Mouse (Mus musculus) CD4-positive helper T cell, adult 2 months (primary cell): ENCODE results near the gene Hist1h1t.
"Not testable (repeated sequence)": the region's sequence is repeated elsewhere in the genome, so short reads cannot be mapped to it uniquely, and the experiment has no call there.

Experiments used
- DNase-seq: peaks from one replicate; pipeline ENCODE4 v3.0.0-alpha.2; 2012; ENCODE audit warnings: low read depth, missing footprints, low spot score

Gene Hist1h1t

DNA sequence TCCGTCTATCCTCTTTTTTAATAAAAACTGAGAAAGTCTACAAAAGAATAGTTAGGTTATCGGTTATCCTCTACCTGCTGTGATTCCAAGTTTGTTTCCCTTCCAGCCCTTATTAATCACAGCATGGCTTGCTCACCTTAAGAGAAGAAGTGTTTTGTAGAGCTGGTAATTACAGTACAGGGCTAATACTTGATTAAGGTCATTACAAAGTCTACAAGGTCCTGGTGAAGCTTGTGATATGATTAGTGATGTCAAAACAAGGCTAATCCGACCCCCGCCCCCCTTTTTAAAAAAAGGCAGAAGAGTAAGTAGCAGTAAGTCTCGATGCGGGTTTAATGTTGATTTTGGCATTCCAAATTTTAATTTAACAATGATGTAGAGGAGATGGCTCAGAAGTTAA is 3.4 kb downstream of the Hist1h1t start:
- DNase-seq: no peak

DNA sequence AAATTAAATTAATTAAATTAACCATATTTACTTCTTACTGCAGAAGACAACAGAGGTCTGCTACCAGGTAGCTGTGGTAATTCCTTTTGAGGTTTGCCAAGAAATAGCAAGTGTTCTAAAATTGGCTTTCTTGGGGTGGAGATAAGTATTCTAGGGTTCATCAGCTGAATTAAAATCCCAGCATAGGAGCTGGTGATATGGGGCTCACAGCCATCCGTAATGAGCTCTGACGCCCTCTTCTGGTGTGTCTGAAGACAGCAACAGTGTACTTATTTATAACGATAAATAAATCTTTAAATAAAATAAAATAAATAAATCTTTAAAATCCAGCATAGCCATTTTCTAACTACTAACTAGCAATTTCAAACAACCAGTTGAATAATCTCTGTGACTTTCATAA is 4.2 kb downstream of the Hist1h1t start:
- no peak for DNase-seq

DNA sequence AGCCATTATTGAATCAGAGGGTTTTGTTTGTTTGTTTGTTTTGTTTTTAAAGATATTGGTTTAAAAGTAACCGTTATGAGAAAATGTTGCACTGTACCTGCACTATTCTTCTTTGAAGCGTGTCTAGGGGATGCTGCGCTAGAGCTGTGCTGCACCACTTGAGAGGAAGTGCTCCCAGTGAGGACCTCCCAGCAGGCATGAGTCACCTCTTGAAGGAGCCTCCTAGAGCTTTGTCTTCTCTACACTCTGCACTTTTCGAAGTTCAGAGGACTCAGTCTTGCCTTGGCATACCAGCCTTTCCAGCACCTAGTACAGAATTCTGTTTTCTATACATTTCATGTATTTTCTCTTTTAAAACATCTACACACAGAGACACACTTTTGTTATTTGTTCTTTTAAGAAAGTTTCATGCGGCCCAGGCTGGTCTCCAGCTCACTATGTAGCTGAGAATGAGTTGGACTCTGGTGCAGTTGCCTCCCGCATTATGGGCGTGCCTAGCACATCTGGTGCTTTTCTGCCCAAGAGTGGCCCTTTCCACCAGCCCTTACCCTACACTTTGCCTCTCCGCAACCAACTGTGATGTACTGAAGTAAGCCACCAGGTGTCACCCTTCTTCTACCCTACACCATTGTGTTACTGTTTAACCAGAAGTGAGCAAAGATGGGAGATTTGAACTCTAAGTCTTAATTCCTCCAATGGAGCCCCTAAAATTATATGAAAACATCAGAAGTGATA is 5.3 kb downstream of the Hist1h1t start:
- DNase-seq: peak; percentile 83

DNA sequence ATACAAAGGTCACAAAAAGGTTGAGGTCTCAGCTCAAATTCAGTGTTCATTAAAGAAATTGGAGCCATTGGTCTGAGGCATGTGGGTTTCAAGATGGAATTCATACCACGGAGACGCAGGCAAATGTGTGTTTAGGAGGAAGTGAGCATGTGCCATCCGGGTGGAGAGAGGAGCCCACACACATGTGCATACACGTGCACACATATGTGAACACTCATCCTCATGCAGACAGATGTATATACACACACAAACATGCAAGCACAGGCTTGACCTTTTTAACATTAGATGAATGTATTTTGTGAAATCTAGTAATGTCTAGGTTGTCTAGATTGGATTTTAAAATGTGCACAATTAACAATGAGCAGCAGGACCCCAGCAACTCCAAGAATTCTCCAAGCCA is 6.6 kb downstream of the Hist1h1t start:
- DNase-seq: no peak

DNA sequence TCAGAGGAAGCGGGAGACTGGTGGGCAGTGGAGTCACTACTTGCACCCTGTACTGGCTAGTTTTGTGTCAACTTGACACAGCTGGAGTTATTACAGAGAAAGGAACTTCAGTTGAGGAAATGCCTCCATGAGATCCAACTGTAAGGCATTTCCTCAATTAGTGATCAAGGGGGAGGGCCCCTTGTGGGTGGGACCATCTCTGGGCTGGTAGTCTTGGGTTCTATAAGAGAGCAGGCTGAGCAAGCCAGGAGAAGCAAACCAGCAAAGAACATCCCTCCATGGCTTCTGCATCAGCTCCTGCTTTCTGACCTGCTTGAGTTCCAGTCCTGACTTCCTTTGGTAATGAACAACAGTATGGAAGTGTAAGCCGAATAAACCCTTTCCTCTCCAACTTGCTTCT is 7.2 kb downstream of the Hist1h1t start:
- DNase-seq: not testable (repeated sequence)

DNA sequence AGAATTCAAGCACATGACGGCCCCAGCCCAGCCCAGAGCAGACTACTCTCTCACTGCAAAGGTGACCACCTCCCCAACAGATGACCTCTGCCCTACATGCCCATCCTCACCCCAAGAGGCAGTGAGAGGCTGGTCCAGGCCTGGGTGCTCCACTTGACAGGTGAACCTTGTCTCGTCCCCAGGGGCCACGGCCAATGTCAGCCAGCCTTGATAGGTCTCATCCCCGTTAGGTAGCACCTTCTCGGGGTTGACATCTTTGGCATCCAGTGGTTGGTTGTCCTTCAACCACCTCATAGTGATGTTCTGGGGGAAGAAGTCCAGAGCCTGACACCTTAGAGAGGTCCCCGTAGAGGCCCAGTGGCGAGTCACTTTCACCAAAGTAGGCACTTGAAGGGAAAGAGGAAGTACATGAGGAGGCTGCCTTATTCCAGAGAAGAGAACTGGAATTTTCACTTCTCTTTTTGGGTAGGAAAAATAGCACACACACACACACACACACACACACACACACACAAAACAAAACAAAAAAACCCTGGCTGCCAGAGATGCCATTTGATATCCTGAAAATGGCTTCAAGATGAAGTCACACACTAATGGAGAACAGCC is 10.2 kb downstream of the Hist1h1t start:
- DNase-seq: no peak

DNA sequence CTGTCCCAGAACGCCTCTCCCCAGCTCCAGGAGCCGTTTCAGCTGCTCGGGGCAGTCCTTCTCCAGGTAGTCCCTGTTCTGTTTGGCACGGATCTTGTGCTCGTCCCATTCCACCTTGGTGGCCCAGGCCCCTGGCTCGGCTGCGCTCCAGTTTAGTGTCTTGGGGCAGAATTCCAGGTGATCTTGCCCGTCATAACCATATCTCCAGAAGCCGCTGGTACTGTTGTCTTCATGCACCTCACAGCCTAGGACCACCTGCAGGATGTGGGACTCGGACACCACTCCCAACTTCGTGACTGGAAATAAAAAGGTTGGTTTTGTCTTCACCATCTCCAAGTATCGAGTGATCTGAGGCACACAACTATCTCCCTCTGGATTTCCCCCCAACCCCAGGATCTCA is 11.2 kb downstream of the Hist1h1t start:
- DNase-seq: no peak

DNA sequence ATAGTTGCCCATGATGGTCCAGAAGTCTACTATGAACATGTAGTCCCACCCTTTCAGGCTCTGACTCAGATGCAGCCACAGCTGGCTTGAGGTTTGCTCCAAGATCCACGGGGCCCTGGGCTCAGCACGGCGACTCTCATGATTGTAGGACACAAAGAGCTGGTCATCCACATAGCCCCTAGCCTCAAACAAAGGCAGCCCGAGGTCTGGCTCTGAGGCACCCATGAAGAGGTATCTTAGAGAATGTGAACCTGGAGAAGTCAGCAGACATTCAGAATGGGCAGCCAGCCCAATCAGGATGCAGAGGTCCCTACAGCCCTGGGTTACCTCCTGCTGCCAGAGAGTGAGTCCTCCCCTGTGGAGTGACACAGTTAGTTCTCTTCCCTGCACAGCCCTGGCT is 12.4 kb downstream of the Hist1h1t start:
- no peak for DNase-seq

DNA sequence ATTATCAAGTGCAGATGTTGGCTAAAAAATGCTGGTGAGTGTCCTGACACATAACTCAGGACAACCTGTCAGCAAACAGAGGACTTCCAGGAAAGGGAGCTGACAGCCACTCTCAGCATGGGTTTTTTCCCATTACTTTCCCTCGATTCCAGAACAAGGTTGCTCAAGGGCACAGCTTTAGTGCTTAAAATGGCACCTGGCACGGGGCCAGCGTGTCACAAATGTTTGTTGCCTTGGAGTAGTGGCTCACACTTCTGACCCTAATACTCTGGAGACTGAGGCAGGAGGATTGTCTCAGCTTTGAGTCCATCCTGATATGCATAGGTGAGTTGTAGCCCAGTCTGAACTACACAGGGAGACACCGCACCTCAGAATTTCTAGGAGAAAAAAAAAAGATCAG is 13.0 kb downstream of the Hist1h1t start:
- no peak for DNase-seq

DNA sequence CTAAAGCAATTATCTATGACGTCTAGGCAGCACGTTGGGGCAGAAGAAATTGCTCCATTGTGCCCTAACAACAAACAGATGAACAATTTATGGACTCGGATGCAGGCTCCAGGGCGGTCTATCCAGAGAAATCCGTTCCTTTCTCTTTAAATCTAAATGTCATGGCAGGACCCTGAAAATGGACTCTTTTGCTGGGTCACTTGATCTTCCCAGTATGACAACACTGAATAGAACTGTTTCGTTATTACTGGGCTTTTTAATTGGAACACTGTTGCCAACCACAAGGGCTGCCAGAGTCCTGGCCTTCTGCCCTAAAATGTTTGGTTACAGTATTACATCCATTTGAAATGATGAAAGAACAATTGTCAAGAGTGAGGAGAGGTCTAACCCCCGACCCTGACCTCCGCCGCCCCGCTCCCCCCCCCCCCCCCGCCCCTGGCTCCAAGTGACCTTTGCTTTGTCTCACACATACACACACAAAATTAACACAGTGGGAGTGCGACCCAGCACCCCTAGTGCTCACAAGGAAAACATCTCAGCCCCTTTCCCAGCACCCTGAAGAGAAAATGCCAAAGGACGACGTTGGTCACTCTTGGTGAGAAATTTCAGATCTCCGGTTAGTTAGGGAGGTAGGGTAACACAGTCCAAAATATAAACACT is 14.2 kb downstream of the Hist1h1t start:
- DNase-seq: no peak

DNA sequence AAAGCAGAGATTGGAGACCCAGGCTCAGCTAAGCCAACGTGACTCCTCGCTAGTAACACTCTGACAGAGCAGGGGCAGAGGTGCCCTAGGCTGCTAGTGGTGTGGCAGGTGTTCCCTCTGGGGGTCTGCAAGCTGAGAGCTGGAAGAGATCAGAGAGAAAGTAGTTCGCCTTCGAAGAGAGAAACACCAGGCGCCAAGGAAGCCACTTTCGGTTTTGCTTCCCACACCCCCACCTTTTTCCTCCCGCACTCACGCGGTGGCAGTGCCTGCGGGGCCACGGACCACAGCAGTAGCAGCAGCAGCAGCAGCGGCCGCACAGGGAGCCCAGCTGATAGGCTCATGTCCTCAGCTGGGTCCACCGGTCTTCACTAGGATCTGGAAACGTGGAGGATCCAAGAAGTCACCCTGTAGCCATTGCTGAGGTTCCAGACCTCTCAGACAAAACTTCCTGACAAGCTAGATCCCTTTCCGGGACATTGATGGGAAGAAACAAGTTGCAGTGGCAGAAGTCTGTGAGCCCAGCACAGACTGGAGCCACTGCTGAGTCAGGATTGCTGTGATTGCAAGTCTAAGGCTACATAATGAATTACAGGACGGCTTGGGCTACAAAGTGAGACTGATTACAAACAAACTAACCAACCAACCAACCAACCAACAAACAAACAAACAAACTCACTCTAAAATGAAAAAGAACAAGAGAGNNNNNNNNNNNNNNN is 14.9 kb downstream of the Hist1h1t start, which contains the start of gene Hfe:
Gene Hfe (minus strand): TSS at position 481 of the 716 bp plus-strand sequence.
- DNase-seq: peak; percentile 83

DNA sequence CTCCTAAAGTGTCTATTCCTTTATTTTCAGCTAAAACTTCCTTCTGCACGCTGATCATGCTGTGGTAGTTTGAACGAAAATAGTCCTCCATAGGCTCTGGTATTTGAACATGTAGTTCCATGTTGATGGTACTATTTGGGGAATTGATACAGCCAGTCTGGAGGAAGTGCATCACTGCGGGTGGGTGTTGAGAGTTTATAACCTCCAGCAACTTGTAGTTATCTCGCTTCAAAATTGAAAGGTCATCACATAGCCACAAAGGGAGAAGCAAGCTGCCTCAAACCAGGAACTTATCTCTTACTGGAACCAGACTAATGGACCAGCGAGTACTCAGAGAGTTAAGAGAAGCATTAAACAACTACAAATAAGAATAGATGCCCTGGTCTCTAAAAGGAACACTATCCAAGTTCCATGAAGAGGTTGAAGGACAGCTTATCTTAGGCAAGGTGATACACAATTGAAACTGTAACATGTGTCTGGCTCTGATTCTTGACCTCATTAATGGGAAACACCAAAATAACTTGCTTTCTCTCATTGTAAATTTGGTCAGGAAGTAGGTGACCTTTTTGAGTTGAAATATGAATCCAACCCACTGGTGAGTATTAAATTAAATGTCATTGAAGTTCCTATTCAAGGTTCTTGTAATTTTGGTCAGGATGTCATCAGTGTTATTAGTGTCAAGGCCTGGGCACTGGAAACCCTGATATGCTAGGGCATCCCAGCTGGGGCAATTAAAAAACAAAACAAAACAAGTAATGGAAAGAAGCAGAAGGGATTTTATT is 20.8 kb downstream of the Hist1h1t start:
- DNase-seq: no peak

DNA sequence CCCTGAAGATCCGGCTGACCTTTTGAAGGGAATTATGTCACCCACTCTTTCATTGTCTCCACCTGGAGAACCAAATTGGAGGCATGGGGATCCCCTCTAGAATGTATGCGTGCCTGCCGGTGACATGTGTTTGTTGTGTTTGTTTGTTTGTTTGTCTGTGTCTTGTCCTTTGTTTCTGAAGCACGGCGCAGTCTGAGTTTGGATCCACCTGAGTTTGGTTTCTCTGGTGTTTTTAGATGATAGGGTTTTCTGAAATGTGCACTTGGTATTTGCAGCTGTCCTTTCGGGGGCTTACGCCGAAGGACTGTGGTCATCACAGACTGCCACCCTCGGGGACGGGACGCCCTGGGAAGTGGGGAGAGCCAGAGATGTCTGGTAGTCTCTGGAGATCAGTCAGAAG is 21.6 kb downstream of the Hist1h1t start:
- no peak for DNase-seq

DNA sequence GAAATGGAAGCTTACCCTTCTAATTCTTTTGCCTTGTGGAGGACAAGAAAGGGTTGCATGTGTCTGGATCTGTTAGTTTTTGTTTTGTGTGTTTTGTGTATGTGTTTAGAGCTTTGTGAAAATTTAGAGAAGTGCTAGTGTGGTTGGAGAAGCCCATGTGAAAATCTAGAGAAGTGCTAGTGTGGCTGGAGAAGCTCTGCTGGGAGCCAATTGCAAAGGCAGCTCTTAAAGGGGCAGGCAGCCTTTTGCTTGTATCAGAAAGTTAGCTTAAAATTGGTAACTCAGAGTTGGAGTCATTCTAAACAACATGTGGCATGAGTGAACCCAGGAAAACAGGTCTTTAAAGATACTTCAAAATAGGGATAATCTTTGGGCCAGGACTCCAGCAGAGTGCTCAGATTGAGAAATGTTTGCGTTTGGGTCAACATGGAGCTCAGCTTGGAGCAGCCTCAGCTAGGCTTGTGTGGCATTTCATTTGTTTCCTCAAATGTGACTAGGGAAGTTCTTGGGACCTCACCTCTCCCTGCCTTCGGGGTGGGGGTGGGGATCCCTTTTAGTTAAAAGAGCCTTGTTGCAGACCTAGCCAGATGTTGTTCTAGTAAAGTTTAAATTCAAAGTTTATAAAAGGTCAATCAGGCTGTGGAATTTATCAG is 22.1 kb downstream of the Hist1h1t start:
- DNase-seq: not testable (repeated sequence)

DNA sequence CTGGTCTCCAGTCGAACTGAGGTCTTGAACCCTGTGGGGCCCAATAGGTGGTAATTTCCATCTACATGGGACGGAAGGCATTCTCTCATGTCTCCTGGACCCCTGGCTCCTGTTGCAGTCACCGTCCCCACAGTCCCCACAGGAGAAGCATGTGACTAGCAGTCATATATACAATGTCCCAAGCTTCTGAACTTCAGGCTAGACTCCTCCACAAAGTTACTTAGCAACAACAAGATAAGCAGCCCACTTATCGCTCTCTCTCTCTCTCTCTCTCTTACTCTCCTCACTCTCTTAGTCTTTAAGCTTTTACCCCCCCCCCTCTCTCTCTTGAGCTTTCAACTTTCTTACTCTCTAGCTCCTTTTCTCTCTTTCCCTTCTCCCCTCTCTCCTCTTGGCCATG is 28.6 kb downstream of the Hist1h1t start:
- no peak for DNase-seq

DNA sequence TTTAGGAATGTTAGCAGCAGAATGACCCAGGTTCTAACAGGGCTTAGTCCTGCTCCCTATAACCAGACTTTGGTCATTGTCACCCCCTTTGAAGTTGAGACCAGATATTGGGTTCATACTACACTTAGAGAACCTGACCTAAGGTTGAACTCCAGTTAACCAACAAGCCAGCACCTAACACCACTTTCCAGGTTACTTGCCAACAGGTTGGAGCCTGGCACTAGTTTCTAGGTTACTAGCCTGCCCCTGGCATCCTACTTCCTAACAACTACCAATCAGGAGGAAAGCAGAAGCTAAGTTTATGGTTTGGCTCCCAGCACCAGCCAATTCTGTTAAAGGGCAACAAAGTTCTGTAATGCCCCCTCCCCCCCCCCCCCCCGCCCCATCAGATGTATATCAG is 29.6 kb downstream of the Hist1h1t start:
- DNase-seq: no peak

DNA sequence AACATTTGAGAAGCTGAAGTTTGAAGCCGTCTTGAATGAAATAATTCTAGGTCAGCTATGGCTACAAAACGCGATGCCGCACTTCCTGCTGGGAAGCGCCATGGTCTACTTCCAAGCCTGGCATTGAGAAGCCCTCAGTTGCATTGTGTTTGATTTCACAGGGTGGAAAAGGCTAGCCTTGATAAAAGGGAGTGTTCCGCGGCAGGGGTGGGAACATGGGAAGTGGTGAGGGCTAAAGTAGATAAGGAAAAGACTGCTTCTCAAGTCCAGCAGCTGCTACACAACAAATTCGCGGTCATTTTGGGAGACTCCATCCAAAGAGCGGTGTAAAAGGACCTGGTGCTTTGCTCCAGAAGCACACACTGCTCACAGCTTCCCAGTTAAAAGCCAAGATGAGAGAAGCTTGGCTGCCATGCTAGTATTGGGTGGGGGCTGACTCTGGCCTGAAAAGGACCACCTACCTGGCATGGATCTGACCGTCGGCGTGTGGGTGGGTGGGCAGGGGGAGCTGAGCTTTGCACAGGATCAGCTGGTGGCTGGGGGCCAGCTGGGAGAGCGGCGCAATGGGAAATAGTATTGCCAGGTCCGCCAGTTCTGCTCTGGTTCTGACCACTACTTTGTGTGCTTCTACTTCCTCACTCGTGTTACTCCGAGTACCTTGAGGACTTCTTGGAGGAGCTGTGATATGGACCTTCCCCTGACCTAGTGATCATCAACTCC is 33.0 kb downstream of the Hist1h1t start:
- no peak for DNase-seq

DNA sequence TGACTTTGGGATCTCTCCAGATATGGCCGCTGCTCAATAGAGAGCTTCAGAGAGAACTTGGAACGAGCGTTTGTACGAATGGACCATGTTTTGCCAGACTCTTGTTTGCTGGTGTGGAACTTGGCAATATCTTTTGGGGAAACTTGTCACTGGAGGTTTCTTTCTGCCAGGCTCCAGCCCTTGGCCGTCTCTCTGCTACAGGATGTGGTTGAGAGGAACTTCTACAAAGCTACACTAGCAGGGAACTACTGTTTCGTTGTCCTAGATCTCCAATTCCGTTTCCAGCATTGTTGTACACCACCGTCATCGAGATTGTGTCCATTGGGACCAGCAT is 33.5 kb downstream of the Hist1h1t start:
- DNase-seq: no peak

DNA sequence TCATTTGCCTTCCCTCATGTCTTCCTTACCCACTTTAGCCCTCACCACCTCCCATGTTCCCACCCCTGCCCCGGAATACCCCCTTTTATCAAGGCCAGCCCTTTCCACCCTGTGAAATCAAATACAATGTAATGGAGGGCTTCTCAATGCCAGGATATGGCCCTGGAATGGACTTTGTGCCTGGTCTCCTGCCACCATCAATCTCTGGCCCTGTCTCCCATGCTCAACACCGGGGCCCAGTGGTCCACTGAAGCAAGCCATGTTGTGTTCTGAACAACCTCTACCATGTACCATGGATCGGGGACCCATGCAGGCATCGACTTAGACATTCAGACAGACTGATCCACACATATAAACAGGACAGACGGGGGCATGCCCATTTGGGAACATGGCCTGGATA is 34.1 kb downstream of the Hist1h1t start:
- no peak for DNase-seq

DNA sequence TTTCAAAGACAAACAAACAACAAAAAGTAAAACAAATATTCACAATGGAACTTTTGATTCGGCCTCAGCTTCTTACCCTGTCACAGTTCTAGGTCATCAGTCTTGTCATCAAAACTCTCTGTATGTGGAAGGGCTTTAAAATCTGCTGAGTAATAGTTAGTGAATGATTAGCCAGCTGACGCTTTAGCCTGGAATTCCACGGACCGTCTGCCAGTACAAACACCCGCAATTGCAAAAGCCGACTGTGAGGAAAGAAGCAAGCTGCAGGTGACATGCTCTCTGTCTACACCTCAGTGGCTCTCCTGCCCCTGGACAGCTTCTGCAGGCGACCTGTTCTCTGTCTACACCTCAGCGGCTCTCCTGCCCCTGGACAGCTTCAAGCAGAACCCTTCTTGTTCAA is 34.9 kb downstream of the Hist1h1t start:
- DNase-seq: no peak
